In genomic region chr2:173810851-173811130, GRCm38 (mm10) we compare ENCODE assay signal across 20 mouse cellular contexts.
"Had no signal": no experiment of that assay in that cellular context is flagged by ENCODE, and none has a peak within 500 bp of the region (broad histone marks: within the 10 kb centered on the region; RNA-seq: fewer than 3 reads in every experiment).

No protein-coding gene starts in this region.

- H3K27ac ChIP-seq: kidney, postnatal 0 days; left cerebral cortex, adult 2 months; limb, embryonic 13.5 days; liver, embryonic 13.5 days; midbrain, embryonic 12.5 days; neural tube, embryonic 13.5 days had no signal

- H3K9me3 ChIP-seq: limb, embryonic 13.5 days; liver, embryonic 13.5 days; midbrain, embryonic 12.5 days; neural tube, embryonic 13.5 days had no signal

- ATAC-seq: midbrain, embryonic 16.5 days had no signal

- H3K4me3 ChIP-seq: left cerebral cortex, adult 2 months; limb, embryonic 13.5 days; liver, embryonic 13.5 days; midbrain, embryonic 12.5 days; myocyte; neural tube, embryonic 13.5 days had no signal

- DNase-seq: kidney, adult 2 months; kidney, postnatal 36 days; layer of hippocampus, postnatal 36 days; left cerebral cortex, postnatal 4 days; liver, embryonic 13.5 days; lung, adult 2 months; lung, postnatal 14 days; retina, postnatal 1 day; right cerebral cortex, postnatal 25 days; spleen, adult 18-20 months; thymus, adult 2 months; thymus, postnatal 14 days; thymus, postnatal 4 days had no signal

- H3K36me3 ChIP-seq: limb, embryonic 13.5 days; liver, embryonic 13.5 days; midbrain, embryonic 12.5 days; neural tube, embryonic 13.5 days had no signal

- H3K4me2 ChIP-seq: limb, embryonic 13.5 days; liver, embryonic 13.5 days; midbrain, embryonic 12.5 days; neural tube, embryonic 13.5 days had no signal

- H3K9ac ChIP-seq: limb, embryonic 13.5 days; liver, embryonic 13.5 days; midbrain, embryonic 12.5 days; neural tube, embryonic 13.5 days had no signal

- H3K4me1 ChIP-seq: liver, embryonic 13.5 days; midbrain, embryonic 12.5 days; neural tube, embryonic 13.5 days had no signal

- H3K27me3 ChIP-seq: limb, embryonic 13.5 days; liver, embryonic 13.5 days; midbrain, embryonic 12.5 days; neural tube, embryonic 13.5 days had no signal
